Mouse (Mus musculus): ENCODE results near the gene 4930503B20Rik. TPM values are rescaled to one million over a fixed set of nuclear protein-coding genes. Genes with fewer than 3 reads are reported as not detected.

4930503B20Rik gene
- total and polyA plus RNA-seq, 2 experiments from 2014 or later: 0.12 TPM; not detected in 1

- Histone ChIP-seq H3K27me3 (ENCODE audit: insufficient read depth, low read length) (no peaks in the 10 kb centered on the region), H3K4me3 (ENCODE audit: low read depth, low read length) (no peak overlapping the region), H3K9me3 (ENCODE audit: low read length) (no peaks in the 10 kb centered on the region), H3K9ac (no peak overlapping the region), H3K4me2 (ENCODE audit: low read depth) (no peak overlapping the region), H3K36me3 (ENCODE audit: insufficient read depth) (no peaks in the 10 kb centered on the region), H3K27ac (ENCODE audit: low read depth, low read length) (no peak overlapping the region), H3K4me1 (ENCODE audit: insufficient read depth) (no peaks in the 10 kb centered on the region)
- WGBS: 72% methylated on average over 6 of the region's 6 CpGs
- TF ChIP-seq CTCF (IDR thresholded peaks at IDR 0.05; ENCODE audit: low read depth): no peak
- ATAC-seq: no peak
- DNase-seq: no peak
Observed at GRCm38 (mm10) chr3:146653692-146654091, 2.6 kb upstream of the 4930503B20Rik start.

DNA sequence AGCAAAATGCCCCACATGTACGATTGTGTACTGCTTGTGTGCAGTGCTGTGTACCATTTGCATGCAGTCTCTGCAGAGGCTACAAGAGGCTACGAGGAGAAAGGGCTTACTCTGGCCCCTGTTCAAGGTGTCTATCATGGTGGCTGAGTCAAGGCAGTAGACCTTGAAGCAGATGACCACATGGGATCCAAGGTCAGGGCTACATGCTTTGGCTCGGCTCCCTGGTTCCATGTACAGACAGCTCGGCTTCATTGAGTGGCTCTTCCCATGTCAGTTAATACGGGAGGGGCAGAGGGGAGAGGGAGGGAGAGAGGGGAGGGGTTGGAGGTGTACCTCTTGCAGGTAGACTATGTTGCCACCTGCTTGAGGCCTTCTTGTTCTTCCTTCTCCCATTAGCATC lies 1.3 kb upstream of the 4930503B20Rik start:
- Histone ChIP-seq H3K4me2 (ENCODE audit: low read depth) (no peak overlapping the region), H3K9me3 (ENCODE audit: low read length) (no peaks in the 10 kb centered on the region), H3K27ac (ENCODE audit: low read depth, low read length) (no peak overlapping the region), H3K27me3 (ENCODE audit: insufficient read depth, low read length) (no peaks in the 10 kb centered on the region), H3K4me1 (ENCODE audit: insufficient read depth) (no peaks in the 10 kb centered on the region), H3K4me3 (ENCODE audit: low read depth, low read length) (no peak overlapping the region), H3K9ac (no peak overlapping the region), H3K36me3 (ENCODE audit: insufficient read depth) (no peaks in the 10 kb centered on the region)
- no peak for ATAC-seq
- WGBS: 85% methylated on average over 5 of the region's 5 CpGs
- no peak for DNase-seq
- no peak for TF ChIP-seq CTCF (IDR thresholded peaks at IDR 0.05; ENCODE audit: low read depth)

GRCm38 (mm10) chr3:146650716-146651115 lies 401 bp downstream of the 4930503B20Rik start:
- no peaks in the 10 kb centered on the region for H3K9me3 ChIP-seq (ENCODE audit: low read length)
- 93% methylated on average over 10 of the region's 10 CpGs for WGBS
- no peaks in the 10 kb centered on the region for H3K4me1 ChIP-seq (ENCODE audit: insufficient read depth)
- no peak overlapping the region for H3K4me3 ChIP-seq (ENCODE audit: low read depth, low read length)
- no peak overlapping the region for H3K9ac ChIP-seq
- no peak for TF ChIP-seq CTCF (IDR thresholded peaks at IDR 0.05; ENCODE audit: low read depth)
- ATAC-seq (no peak), DNase-seq (no peak)
- no peak overlapping the region for H3K27ac ChIP-seq (ENCODE audit: low read depth, low read length)
- no peaks in the 10 kb centered on the region for H3K27me3 ChIP-seq (ENCODE audit: insufficient read depth, low read length)
- H3K36me3 ChIP-seq (ENCODE audit: insufficient read depth): no peaks in the 10 kb centered on the region
- no peak overlapping the region for H3K4me2 ChIP-seq (ENCODE audit: low read depth)

GRCm38 (mm10) chr3:146649311-146649894 lies 1.7 kb downstream of the 4930503B20Rik start:
- WGBS: 72% methylated on average over 10 of the region's 10 CpGs
- Histone ChIP-seq H3K4me1 (ENCODE audit: insufficient read depth) (no peaks in the 10 kb centered on the region), H3K9ac (no peak overlapping the region), H3K4me2 (ENCODE audit: low read depth) (no peak overlapping the region), H3K36me3 (ENCODE audit: insufficient read depth) (no peaks in the 10 kb centered on the region), H3K27ac (ENCODE audit: low read depth, low read length) (no peak overlapping the region), H3K9me3 (ENCODE audit: low read length) (no peaks in the 10 kb centered on the region), H3K4me3 (ENCODE audit: low read depth, low read length) (no peak overlapping the region), H3K27me3 (ENCODE audit: insufficient read depth, low read length) (no peaks in the 10 kb centered on the region)
- DNase-seq (no peak), ATAC-seq (no peak)
- TF ChIP-seq CTCF (IDR thresholded peaks at IDR 0.05; ENCODE audit: low read depth): no peak

- Histone ChIP-seq H3K4me2 (ENCODE audit: low read depth) (no peak overlapping the region), H3K27ac (ENCODE audit: low read depth, low read length) (0 out of 2 replicates have a peak overlapping the region, but pooled peaks have one; percentile 29), H3K36me3 (ENCODE audit: insufficient read depth) (no peaks in the 10 kb centered on the region), H3K9me3 (ENCODE audit: low read length) (no peaks in the 10 kb centered on the region), H3K4me3 (ENCODE audit: low read depth, low read length) (no peak overlapping the region), H3K4me1 (ENCODE audit: insufficient read depth) (no peaks in the 10 kb centered on the region), H3K27me3 (ENCODE audit: insufficient read depth, low read length) (no peaks in the 10 kb centered on the region), H3K9ac (no peak overlapping the region)
- 34% methylated on average over 4 of the region's 4 CpGs for WGBS
- peak; percentile 51 for ATAC-seq
- TF ChIP-seq CTCF (IDR thresholded peaks at IDR 0.05; ENCODE audit: low read depth): no peak
- DNase-seq: no peak
Observed at GRCm38 (mm10) chr3:146641818-146642427, 9.2 kb downstream of the 4930503B20Rik start.

GRCm38 (mm10) chr3:146632506-146632905 lies 18.6 kb downstream of the 4930503B20Rik start:
- 87% methylated on average over 5 of the region's 5 CpGs for WGBS
- H3K4me3 ChIP-seq (ENCODE audit: low read depth, low read length): no peak overlapping the region
- H3K9me3 ChIP-seq (ENCODE audit: low read length): no peaks in the 10 kb centered on the region
- ATAC-seq (no peak), DNase-seq (no peak)
- H3K27me3 ChIP-seq (ENCODE audit: insufficient read depth, low read length): no peaks in the 10 kb centered on the region
- H3K4me2 ChIP-seq (ENCODE audit: low read depth): no peak overlapping the region
- H3K36me3 ChIP-seq (ENCODE audit: insufficient read depth): no peaks in the 10 kb centered on the region
- H3K27ac ChIP-seq (ENCODE audit: low read depth, low read length): no peak overlapping the region
- no peak overlapping the region for H3K9ac ChIP-seq
- peaks cover 3% of the 10 kb centered on the region; the same call in 1 of the 2 replicates for H3K4me1 ChIP-seq (ENCODE audit: insufficient read depth)
- no peak for TF ChIP-seq CTCF (IDR thresholded peaks at IDR 0.05; ENCODE audit: low read depth)

GRCm38 (mm10) chr3:146628227-146628982 lies 22.7 kb downstream of the 4930503B20Rik start:
- H3K9ac ChIP-seq: no peak overlapping the region
- H3K4me1 ChIP-seq (ENCODE audit: insufficient read depth): peaks cover 3% of the 10 kb centered on the region; the same call in 1 of the 2 replicates
- H3K27me3 ChIP-seq (ENCODE audit: insufficient read depth, low read length): no peaks in the 10 kb centered on the region
- no peak overlapping the region for H3K27ac ChIP-seq (ENCODE audit: low read depth, low read length)
- H3K36me3 ChIP-seq (ENCODE audit: insufficient read depth): no peaks in the 10 kb centered on the region
- WGBS: 58% methylated on average over 8 of the region's 8 CpGs
- DNase-seq (no peak), ATAC-seq (no peak)
- no peaks in the 10 kb centered on the region for H3K9me3 ChIP-seq (ENCODE audit: low read length)
- H3K4me3 ChIP-seq (ENCODE audit: low read depth, low read length): no peak overlapping the region
- no peak overlapping the region for H3K4me2 ChIP-seq (ENCODE audit: low read depth)
- no peak for TF ChIP-seq CTCF (IDR thresholded peaks at IDR 0.05; ENCODE audit: low read depth)

Data from forebrain, postnatal 0 days (tissue).